Mouse (Mus musculus): ENCODE measurements at regions not wholly inside any gene's neighbourhood (a gene's known extent, or its start where the extent isn't known, plus 50 kb on each side); places are given as distances from the start of the nearest gene placed in this dataset.

DNA sequence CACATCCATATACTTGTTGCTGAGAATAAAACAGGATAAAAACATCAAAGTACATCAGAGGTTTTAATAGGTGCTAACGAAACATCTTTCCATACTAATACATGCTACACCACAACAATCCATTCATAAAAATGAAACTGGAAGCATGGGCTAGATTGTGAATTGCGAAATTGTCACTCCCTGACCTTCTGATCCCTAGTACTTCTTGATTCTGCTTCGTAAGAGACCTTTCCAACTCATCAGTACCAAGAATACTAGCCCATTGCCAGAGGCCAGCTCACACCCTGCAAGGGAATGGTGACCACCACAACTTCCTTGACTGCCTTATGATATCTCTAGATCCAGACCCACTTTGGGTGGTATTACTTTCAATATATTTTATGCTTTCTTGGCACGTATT is 177.3 kb upstream of the Cdyl start:
- DNase-seq: no peak
- Histone ChIP-seq H3K4me1 (replicated peaks; ENCODE audit: control insufficient read depth, insufficient read depth, low read length) (no peaks in the 10 kb centered on the region), H3K27ac (ENCODE audit: control insufficient read depth, insufficient read depth, low read length) (no peak overlapping the region), H3K27me3 (ENCODE audit: control insufficient read depth, insufficient read depth, low read length) (no peaks in the 10 kb centered on the region), H3K36me3 (ENCODE audit: control insufficient read depth, insufficient read depth, low read length) (no peaks in the 10 kb centered on the region), H3K4me3 (ENCODE audit: control insufficient read depth, insufficient read depth, low read length) (no peak overlapping the region)
- TF ChIP-seq POLR2A (IDR thresholded peaks at IDR 0.05; ENCODE audit: control insufficient read depth, extremely low read depth, insufficient read depth, low read length, poor library complexity) (no peak), CTCF (IDR thresholded peaks at IDR 0.05; ENCODE audit: borderline replicate concordance, control insufficient read depth, extremely low read depth, insufficient read depth, low read length, poor library complexity) (no peak)
- WGBS: 93% methylated on average over 4 of the region's 4 CpGs

DNA sequence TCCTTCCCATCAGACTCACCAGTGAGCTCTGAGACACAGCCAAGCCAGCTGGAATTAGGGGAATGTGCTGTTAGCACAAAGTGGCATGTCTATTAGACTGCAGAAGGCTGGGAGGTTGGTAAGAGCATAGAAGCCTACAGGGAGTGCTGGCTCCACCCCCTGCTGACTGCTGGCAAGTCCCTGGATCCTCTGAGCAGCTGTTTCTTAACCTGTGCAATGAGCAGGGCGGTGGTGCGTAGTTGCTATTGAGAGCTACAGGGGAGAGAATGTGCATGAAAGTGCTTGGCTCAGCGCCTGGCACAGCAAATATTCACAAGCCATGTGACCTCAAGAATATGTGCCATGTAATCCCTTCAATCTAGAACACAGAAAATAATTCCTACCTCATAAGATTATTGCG is 173.5 kb upstream of the Cdyl start:
- Histone ChIP-seq H3K4me3 (ENCODE audit: control insufficient read depth, insufficient read depth, low read length) (no peak overlapping the region), H3K27ac (ENCODE audit: control insufficient read depth, insufficient read depth, low read length) (no peak overlapping the region), H3K27me3 (ENCODE audit: control insufficient read depth, insufficient read depth, low read length) (no peaks in the 10 kb centered on the region), H3K4me1 (replicated peaks; ENCODE audit: control insufficient read depth, insufficient read depth, low read length) (no peaks in the 10 kb centered on the region), H3K36me3 (ENCODE audit: control insufficient read depth, insufficient read depth, low read length) (no peaks in the 10 kb centered on the region)
- no peak for DNase-seq
- WGBS: 97% methylated on average over 4 of the region's 4 CpGs
- TF ChIP-seq POLR2A (IDR thresholded peaks at IDR 0.05; ENCODE audit: control insufficient read depth, extremely low read depth, insufficient read depth, low read length, poor library complexity): no peak
- no peak for TF ChIP-seq CTCF (IDR thresholded peaks at IDR 0.05; ENCODE audit: borderline replicate concordance, control insufficient read depth, extremely low read depth, insufficient read depth, low read length, poor library complexity)

DNA sequence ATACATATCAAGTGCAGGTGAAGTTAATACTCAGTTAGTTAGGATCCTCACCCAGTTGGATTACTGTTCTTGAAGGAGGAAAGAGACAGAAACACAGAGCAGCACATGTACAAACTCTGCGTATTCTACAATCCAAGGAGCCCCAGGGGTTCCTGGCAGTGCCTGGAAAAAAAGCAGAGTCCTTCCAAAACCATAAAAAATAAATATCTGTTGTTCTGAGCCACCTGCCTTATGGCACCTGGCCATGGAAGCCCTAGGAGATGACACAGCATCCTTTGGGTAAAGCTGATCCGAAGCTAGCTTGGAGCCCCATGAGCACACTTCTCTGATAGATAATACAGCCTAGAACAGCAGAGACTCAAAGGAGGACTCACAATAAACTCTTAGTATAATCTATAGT is 159.9 kb upstream of the Cdyl start:
- 94% methylated on average over 2 of the region's 2 CpGs for WGBS
- TF ChIP-seq CTCF (IDR thresholded peaks at IDR 0.05; ENCODE audit: borderline replicate concordance, control insufficient read depth, extremely low read depth, insufficient read depth, low read length, poor library complexity): no peak
- no peak for TF ChIP-seq POLR2A (IDR thresholded peaks at IDR 0.05; ENCODE audit: control insufficient read depth, extremely low read depth, insufficient read depth, low read length, poor library complexity)
- Histone ChIP-seq H3K4me1 (replicated peaks; ENCODE audit: control insufficient read depth, insufficient read depth, low read length) (no peaks in the 10 kb centered on the region), H3K27me3 (ENCODE audit: control insufficient read depth, insufficient read depth, low read length) (no peaks in the 10 kb centered on the region), H3K27ac (ENCODE audit: control insufficient read depth, insufficient read depth, low read length) (no peak overlapping the region), H3K4me3 (ENCODE audit: control insufficient read depth, insufficient read depth, low read length) (no peak overlapping the region), H3K36me3 (ENCODE audit: control insufficient read depth, insufficient read depth, low read length) (no peaks in the 10 kb centered on the region)
- DNase-seq: no peak

DNA sequence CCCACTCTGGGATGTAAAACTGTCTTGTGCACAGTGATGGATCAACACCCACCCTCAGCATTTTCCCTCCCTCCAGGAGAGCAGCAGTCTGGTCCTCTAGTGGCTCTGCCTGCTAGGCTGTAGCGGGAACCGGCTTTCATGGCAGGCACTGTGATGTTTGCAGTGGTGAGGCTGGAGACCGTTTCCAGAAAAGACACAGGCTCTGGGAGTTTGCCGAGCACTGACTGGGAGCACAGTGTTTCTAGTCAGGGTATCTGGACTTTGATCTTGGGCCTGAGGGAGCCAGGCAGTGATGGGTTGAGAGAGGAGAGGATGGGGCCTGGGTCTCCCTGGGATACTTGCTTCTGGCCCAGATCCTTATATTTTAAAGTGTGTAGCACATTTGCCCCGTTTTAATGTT is 158.7 kb upstream of the Cdyl start:
- no peak overlapping the region for H3K4me3 ChIP-seq (ENCODE audit: control insufficient read depth, insufficient read depth, low read length)
- WGBS: 94% methylated on average over 5 of the region's 5 CpGs
- DNase-seq: no peak
- no peaks in the 10 kb centered on the region for H3K4me1 ChIP-seq (replicated peaks; ENCODE audit: control insufficient read depth, insufficient read depth, low read length)
- no peak overlapping the region for H3K27ac ChIP-seq (ENCODE audit: control insufficient read depth, insufficient read depth, low read length)
- no peaks in the 10 kb centered on the region for H3K27me3 ChIP-seq (ENCODE audit: control insufficient read depth, insufficient read depth, low read length)
- TF ChIP-seq CTCF (IDR thresholded peaks at IDR 0.05; ENCODE audit: borderline replicate concordance, control insufficient read depth, extremely low read depth, insufficient read depth, low read length, poor library complexity): no peak
- H3K36me3 ChIP-seq (ENCODE audit: control insufficient read depth, insufficient read depth, low read length): no peaks in the 10 kb centered on the region

DNA sequence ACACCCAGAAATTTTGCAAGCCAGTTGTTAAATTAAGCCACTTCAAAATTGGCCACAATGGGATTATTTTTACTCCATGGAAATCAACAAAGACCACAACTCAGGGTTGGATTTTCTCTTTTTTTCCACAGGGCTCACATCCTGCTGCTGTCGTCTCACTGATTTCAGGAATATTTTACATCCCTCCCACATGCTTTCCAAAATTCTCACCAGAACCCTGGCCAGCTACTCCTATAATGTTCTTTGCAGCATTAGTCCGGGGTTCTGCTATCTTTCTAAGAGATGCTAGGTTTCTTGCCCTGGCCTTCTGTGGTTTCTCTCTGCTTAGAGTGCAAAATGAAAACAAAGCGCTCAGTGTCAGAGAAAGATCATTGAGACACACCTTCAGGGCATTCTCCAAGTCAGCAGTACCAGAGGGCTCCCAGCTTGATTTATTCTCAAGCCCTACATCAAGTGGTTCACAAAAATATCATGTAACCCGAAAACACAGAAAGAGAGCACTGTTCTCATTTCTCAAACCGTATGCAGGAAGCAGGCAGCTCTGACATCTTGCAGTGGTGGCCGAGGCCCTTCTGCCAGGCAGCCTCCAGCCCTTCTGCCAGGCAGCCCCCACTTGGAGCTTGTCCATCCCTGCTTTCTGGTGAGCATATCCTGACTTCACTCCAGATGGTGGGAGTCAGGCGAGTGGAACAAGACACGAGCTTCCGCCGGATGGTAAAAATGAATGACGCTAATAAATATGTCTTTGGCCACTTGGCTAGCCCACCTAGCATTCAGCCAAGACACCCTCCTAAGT is 158.1 kb upstream of the Cdyl start:
- H3K4me1 ChIP-seq (replicated peaks; ENCODE audit: control insufficient read depth, insufficient read depth, low read length): no peaks in the 10 kb centered on the region
- TF ChIP-seq POLR2A (IDR thresholded peaks at IDR 0.05; ENCODE audit: control insufficient read depth, extremely low read depth, insufficient read depth, low read length, poor library complexity): no peak
- no peak for TF ChIP-seq CTCF (IDR thresholded peaks at IDR 0.05; ENCODE audit: borderline replicate concordance, control insufficient read depth, extremely low read depth, insufficient read depth, low read length, poor library complexity)
- H3K27me3 ChIP-seq (ENCODE audit: control insufficient read depth, insufficient read depth, low read length): no peaks in the 10 kb centered on the region
- H3K4me3 ChIP-seq (ENCODE audit: control insufficient read depth, insufficient read depth, low read length): no peak overlapping the region
- H3K36me3 ChIP-seq (ENCODE audit: control insufficient read depth, insufficient read depth, low read length): no peaks in the 10 kb centered on the region
- H3K27ac ChIP-seq (ENCODE audit: control insufficient read depth, insufficient read depth, low read length): no peak overlapping the region
- WGBS: 90% methylated on average over 11 of the region's 11 CpGs
- no peak for DNase-seq

DNA sequence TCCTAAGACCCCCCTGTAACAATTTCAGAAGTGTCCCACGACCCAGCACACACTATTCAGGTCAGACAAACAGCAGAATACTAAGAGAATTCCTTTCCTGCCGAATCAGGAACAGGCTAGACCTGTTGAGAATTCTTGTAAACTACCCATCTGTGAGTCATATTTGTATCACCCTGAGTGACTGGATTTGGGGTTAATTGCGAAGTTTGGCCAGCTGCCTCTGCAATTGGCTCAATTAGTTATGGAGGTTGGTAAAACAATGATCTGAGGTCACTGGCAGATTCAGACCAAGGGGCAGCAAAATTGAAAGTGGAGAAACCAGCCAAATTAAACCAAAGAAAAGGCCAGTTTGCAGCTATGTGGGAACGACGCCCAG is 157.5 kb upstream of the Cdyl start:
- Histone ChIP-seq H3K27me3 (ENCODE audit: control insufficient read depth, insufficient read depth, low read length) (no peaks in the 10 kb centered on the region), H3K27ac (ENCODE audit: control insufficient read depth, insufficient read depth, low read length) (no peak overlapping the region), H3K4me3 (ENCODE audit: control insufficient read depth, insufficient read depth, low read length) (no peak overlapping the region), H3K36me3 (ENCODE audit: control insufficient read depth, insufficient read depth, low read length) (no peaks in the 10 kb centered on the region), H3K4me1 (replicated peaks; ENCODE audit: control insufficient read depth, insufficient read depth, low read length) (no peaks in the 10 kb centered on the region)
- TF ChIP-seq CTCF (IDR thresholded peaks at IDR 0.05; ENCODE audit: borderline replicate concordance, control insufficient read depth, extremely low read depth, insufficient read depth, low read length, poor library complexity): no peak
- TF ChIP-seq POLR2A (IDR thresholded peaks at IDR 0.05; ENCODE audit: control insufficient read depth, extremely low read depth, insufficient read depth, low read length, poor library complexity): no peak
- WGBS: 83% methylated on average over 5 of the region's 5 CpGs
- no peak for DNase-seq

DNA sequence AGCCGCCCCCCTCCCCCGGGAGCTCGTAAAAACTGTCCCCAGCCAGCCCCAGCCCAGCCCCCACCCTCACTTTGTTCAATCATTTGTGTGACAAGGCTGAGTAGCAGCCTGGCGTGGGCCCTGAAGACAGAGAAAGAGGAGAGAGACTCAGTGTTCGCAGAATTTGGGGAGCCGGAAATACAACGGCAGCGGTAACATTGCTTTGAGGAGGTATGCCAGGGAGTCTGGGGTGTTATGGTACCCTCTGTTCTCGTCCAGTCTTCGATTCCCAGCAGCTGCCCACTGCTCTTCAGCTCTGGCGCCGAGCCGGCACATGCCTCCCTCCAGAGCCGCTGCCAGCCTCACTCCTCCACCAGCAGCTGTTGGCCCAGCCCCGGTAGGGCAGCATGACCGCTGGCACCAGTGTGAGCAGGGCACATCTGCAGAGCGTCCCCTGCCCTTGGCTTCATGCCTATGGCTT is 156.2 kb upstream of the Cdyl start:
- Histone ChIP-seq H3K36me3 (ENCODE audit: control insufficient read depth, insufficient read depth, low read length) (no peaks in the 10 kb centered on the region), H3K27ac (ENCODE audit: control insufficient read depth, insufficient read depth, low read length) (no peak overlapping the region), H3K27me3 (ENCODE audit: control insufficient read depth, insufficient read depth, low read length) (no peaks in the 10 kb centered on the region), H3K4me3 (ENCODE audit: control insufficient read depth, insufficient read depth, low read length) (no peak overlapping the region), H3K4me1 (replicated peaks; ENCODE audit: control insufficient read depth, insufficient read depth, low read length) (no peaks in the 10 kb centered on the region)
- TF ChIP-seq POLR2A (IDR thresholded peaks at IDR 0.05; ENCODE audit: control insufficient read depth, extremely low read depth, insufficient read depth, low read length, poor library complexity) (no peak), CTCF (IDR thresholded peaks at IDR 0.05; ENCODE audit: borderline replicate concordance, control insufficient read depth, extremely low read depth, insufficient read depth, low read length, poor library complexity) (no peak)
- DNase-seq: no peak
- 94% methylated on average over 17 of the region's 17 CpGs for WGBS

Data from thymus, adult 2 months (tissue).